Mouse (Mus musculus): ENCODE measurements around the gene Cers5.

GRCm38 (mm10) chr15:99727525-99727924, 45.2 kb downstream of the Cers5 start:
- TF ChIP-seq CTCF (IDR thresholded peaks at IDR 0.05; ENCODE audit: control insufficient read depth, insufficient read depth, insufficient read length), result no peak
- TF ChIP-seq CEBPB (IDR thresholded peaks at IDR 0.05; ENCODE audit: low read depth), result no peak
- TF ChIP-seq MAX (IDR thresholded peaks at IDR 0.05), result no peak
- no peak for TF ChIP-seq MYOG (IDR thresholded peaks at IDR 0.05; ENCODE audit: control insufficient read depth, extremely low read depth, insufficient read length)
- TF ChIP-seq MYOD1 (IDR thresholded peaks at IDR 0.05; ENCODE audit: control insufficient read depth, insufficient read length, low read depth), result no peak
- TF ChIP-seq FOSL1 (IDR thresholded peaks at IDR 0.05; ENCODE audit: insufficient read depth, low read length, poor library complexity, severe bottlenecking), result no peak
